In the genomic region with DNA sequence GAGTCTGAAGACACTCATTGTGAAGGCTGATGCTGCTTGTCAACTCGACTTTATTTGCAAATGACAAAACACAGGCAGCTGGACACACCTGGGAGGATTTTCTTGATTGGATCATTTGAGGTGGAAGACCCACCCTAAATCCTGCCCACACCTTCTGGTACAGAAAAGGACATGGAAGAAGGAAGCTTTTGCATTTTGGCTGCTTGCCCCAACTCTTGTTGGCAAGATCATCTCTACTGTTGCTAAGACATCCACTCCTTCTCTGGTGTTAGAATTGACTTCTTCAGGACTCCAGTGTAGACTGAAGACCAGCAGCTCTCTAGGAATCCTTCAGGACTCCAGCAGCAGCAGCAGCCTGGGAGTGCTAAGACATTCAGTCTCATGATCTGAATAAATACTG, we compare ENCODE assay signal across 35 mouse cellular contexts. TPM values are rescaled to one million over a fixed set of nuclear protein-coding genes. Genes with fewer than 3 reads are reported as not detected.
DNase-seq lines count a peak whose midpoint lies in the region; ATAC-seq and TF ChIP-seq lines count a peak whose summit lies in the region.
"Had no signal": no experiment of that assay in that cellular context is flagged by ENCODE, and none has a peak within 500 bp of the region (broad histone marks: within the 10 kb centered on the region; RNA-seq: fewer than 3 reads in every experiment).

No protein-coding gene starts in this region.

- DNase-seq in left cerebral cortex, postnatal 10 days (ENCODE audit: extremely low spot score in 1 of 2, low spot score in 2 of 2) = peak; percentile 23 to 49
- DNase-seq in left cerebral cortex, adult 2 months (ENCODE audit: extremely low spot score in 1 of 2, low spot score in 2 of 2) = no peak
- peak; percentile 25 for DNase-seq in right cerebral cortex, adult 18-20 months
- DNase-seq in right cerebral cortex, postnatal 4 days = no peak
- peak; percentile 32 to 38 for DNase-seq in left cerebral cortex, postnatal 36 days (ENCODE audit: low spot score in 2 of 2)
- peak; percentile 20 for DNase-seq in right cerebral cortex, postnatal 25 days
- no peak for DNase-seq in gastrocnemius, adult 18-20 months (ENCODE audit: low spot score)
- DNase-seq: adrenal gland, postnatal 10 days; adrenal gland, postnatal 36 days; B cell, adult 2 months; cerebellum, adult 11 months; cerebellum, adult 2 months; cerebellum, adult 9-11 months; cerebellum, postnatal 25 days; gastrocnemius, postnatal 25 days; heart, adult 18-20 months; heart, postnatal 10 days; heart, postnatal 36 days had no signal

- intact Hi-C loops in left cerebral cortex, postnatal 10 days (cut with DNase I) = no loop called here
- intact Hi-C loops in left cerebral cortex, adult 2 months (cut with DNase I) = no loop called here
- intact Hi-C loops in left cerebral cortex, postnatal 36 days (cut with DNase I) = no loop called here

- no peak overlapping the region for H3K27ac ChIP-seq in left cerebral cortex, adult 2 months
- H3K27ac ChIP-seq: embryonic facial prominence, embryonic 12.5 days; embryonic facial prominence, embryonic 15.5 days; forebrain, embryonic 12.5 days; forebrain, embryonic 15.5 days; heart, embryonic 15.5 days; hindbrain, embryonic 10.5 days; hindbrain, embryonic 13.5 days had no signal

- no peak for ATAC-seq in erythroblast, adult 5-6 weeks (replicated peaks; ENCODE audit: low FRiP score, poor library complexity, severe bottlenecking)
- ATAC-seq: forebrain, embryonic 15.5 days; hindbrain, embryonic 16.5 days; Patski had no signal

- TF ChIP-seq CTCF in left cerebral cortex, adult 2 months (IDR thresholded peaks at IDR 0.05) = no peak

- no peak overlapping the region for H3K4me3 ChIP-seq in left cerebral cortex, adult 2 months
- H3K4me3 ChIP-seq: embryonic facial prominence, embryonic 12.5 days; embryonic facial prominence, embryonic 15.5 days; erythroblast, embryonic 14.5 days; forebrain, embryonic 12.5 days; forebrain, embryonic 15.5 days; heart, embryonic 12.5 days; heart, embryonic 15.5 days; hindbrain, embryonic 10.5 days; hindbrain, embryonic 13.5 days had no signal

RNA-seq across cellular contexts. Expression of gene Nudt16, which starts 29.7 kb away (rescaled TPM):
- 10 to 100 TPM; 16.4 to 18.0 TPM for total RNA-seq in left cerebral cortex, postnatal 10 days (2021)
- 10 to 100 TPM; 15.5 to 17.7 TPM for total RNA-seq in left cerebral cortex, adult 2 months (2021)
- 10 to 100 TPM; 17.2 to 18.9 TPM for total RNA-seq in left cerebral cortex, postnatal 36 days (2021)
- 1.9 and 12.7 TPM in 2 replicates for total RNA-seq in erythroblast, adult 5-6 weeks (2015; ENCODE audit: low replicate concordance)
- 0.51 and 1.3 TPM in 2 replicates for total RNA-seq in erythroblast, adult 5-6 weeks (2017; ENCODE audit: low replicate concordance)
- total RNA-seq in gastrocnemius, adult 18-20 months (2021) = 1 to 10 TPM; 6.2 TPM

RNA-seq across cellular contexts. Expression of gene 1700080E11Rik, which starts 43.0 kb away (rescaled TPM):
- not detected for total RNA-seq in left cerebral cortex, postnatal 10 days (2021)
- not detected for total RNA-seq in left cerebral cortex, adult 2 months (2021)
- not detected for total RNA-seq in left cerebral cortex, postnatal 36 days (2021)
- total RNA-seq in erythroblast, adult 5-6 weeks (2015; ENCODE audit: low replicate concordance) = not detected in 2 replicates
- total RNA-seq in erythroblast, adult 5-6 weeks (2017; ENCODE audit: low replicate concordance) = not detected in 2 replicates
- not detected for total RNA-seq in gastrocnemius, adult 18-20 months (2021)
- total RNA-seq: adrenal gland, adult 18-20 months; adrenal gland, postnatal 10 days; adrenal gland, postnatal 36 days; CH12.LX; common myeloid progenitor, adult 5-6 weeks; G1E; gastrocnemius, adult 8-10 months; gastrocnemius, postnatal 25 days; heart, adult 18-20 months; heart, postnatal 10 days; heart, postnatal 36 days had no signal

RNA-seq across cellular contexts. Expression of gene Mrpl3, which starts 48.9 kb away (rescaled TPM):
- total RNA-seq in left cerebral cortex, postnatal 10 days (2021) = 10 to 100 TPM; 81.6 to 83.4 TPM
- total RNA-seq in left cerebral cortex, adult 2 months (2021) = 10 to 100 TPM; 87.0 to 88.1 TPM
- 10 to 100 TPM; 79.4 to 84.8 TPM for total RNA-seq in left cerebral cortex, postnatal 36 days (2021)
- 16.5 and 32.0 TPM in 2 replicates for total RNA-seq in erythroblast, adult 5-6 weeks (2015; ENCODE audit: low replicate concordance)
- 19.8 and 22.4 TPM in 2 replicates for total RNA-seq in erythroblast, adult 5-6 weeks (2017; ENCODE audit: low replicate concordance)
- 10 to 100 TPM; 75.1 to 76.0 TPM for total RNA-seq in gastrocnemius, adult 18-20 months (2021)

Comparison
In these comparisons a context has a peak if more than half of its experiments do, and no peak if none do; other contexts are left out.
1. DNase-seq: peak in left cerebral cortex, postnatal 10 days (2 of 2), right cerebral cortex, adult 18-20 months (single experiment), left cerebral cortex, postnatal 36 days (2 of 2) and right cerebral cortex, postnatal 25 days (single experiment); none in left cerebral cortex, adult 2 months (0 of 2), right cerebral cortex, postnatal 4 days (single experiment) and gastrocnemius, adult 18-20 months (single experiment).